Mouse (Mus musculus) cerebellum, adult 2 months (tissue): ENCODE measurements around the gene Ak9.

Experiments
- CTCF ChIP-seq: fragments of 200-500 bp; IDR thresholded peaks from 2 replicates; pipeline ENCODE4 v1.5.1; 2011; ENCODE audit warnings: low read depth, mild to moderate bottlenecking, control low read depth, low read length, moderate library complexity, borderline replicate concordance; ENCODE audit not compliant: insufficient read depth
- POLR2A ChIP-seq: fragments of 200-500 bp; IDR thresholded peaks from 2 replicates; pipeline ENCODE4 v1.6.1; 2011; ENCODE audit warnings: low read length, control low read depth, borderline replicate concordance; ENCODE audit not compliant: insufficient read depth

DNA sequence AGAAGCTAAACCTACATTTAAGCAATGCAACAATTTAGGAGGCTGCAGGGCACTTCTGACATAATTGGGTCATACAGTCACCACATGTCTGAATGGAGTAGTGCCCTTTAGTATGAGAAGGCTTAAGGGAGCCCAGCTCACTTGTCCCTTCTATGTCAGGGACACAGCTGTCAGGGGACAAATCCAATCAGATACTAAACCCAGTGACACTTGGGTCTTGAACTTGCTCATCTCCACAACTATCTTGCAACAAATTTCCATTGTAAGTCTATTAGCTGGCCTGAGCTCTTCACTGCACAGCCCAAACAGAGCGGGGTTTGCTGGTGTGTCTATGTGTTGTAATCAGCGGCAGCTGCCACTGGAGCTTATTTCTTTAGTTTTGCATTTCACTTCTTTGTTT lies 119.9 kb downstream of the Ak9 start:
- TF ChIP-seq POLR2A: no peak
- TF ChIP-seq CTCF: no peak
